Mouse (Mus musculus) spleen, adult 2 months (tissue): ENCODE measurements around the gene Gp1ba.

Experiments used
- CTCF ChIP-seq: fragments of 200-500 bp; IDR thresholded peaks from 2 replicates; pipeline ENCODE4 v1.5.1; 2011; ENCODE audit warnings: mild to moderate bottlenecking, inconsistent platforms; ENCODE audit not compliant: insufficient read depth, insufficient read length, insufficient replicate concordance; ENCODE audit errors: extremely low read depth
- POLR2A ChIP-seq: fragments of 200-500 bp; IDR thresholded peaks from 2 replicates; pipeline ENCODE4 v1.6.1; 2011; ENCODE audit warnings: low read depth, low read length, inconsistent platforms

DNA sequence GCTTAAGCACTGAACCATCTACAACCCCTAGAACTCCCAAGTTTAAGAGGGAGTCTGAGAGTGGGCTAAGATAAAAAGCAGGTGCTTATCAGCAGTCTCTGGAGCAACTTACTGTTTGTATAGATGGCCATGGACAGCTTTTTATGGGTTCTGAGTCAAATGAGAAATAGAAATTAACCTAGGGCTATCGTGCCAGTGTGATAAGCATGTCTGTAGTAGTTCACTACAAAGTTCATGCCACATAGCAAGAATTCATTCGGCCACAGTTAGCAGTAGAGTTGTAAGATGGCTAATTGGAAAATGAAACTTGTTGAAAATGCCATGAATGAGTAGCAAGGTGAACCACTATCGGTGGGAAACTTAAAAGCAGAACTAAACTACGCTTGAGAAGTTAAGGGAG is 9.6 kb downstream of the Gp1ba start:
- TF ChIP-seq POLR2A, result no peak
- no peak for TF ChIP-seq CTCF
